Mouse (Mus musculus): ENCODE measurements around the gene Awat1. TPM values are rescaled to one million over a fixed set of nuclear protein-coding genes. Genes with fewer than 3 reads are reported as not detected.

Gene Awat1
- not detected for polyA plus RNA-seq (2012; fragmentation: generic; extraction: Trizol)

GRCm38 (mm10) chrX:100571951-100572350, at the start of gene Awat1:
Awat1 (plus strand) TSS chrX:100572251.

GRCm38 (mm10) chrX:100524471-100524870, 47.6 kb upstream of the Awat1 start, which contains the start of gene Dgat2l6:
Dgat2l6 (plus strand) TSS chrX:100524838.

GRCm38 (mm10) chrX:100594791-100595190, 22.7 kb downstream of the Awat1 start, which contains the start of gene P2ry4:
P2ry4 (minus strand) TSS chrX:100594869.

GRCm38 (mm10) chrX:100605314-100605713, 33.3 kb downstream of the Awat1 start, which contains the start of gene Arr3:
Arr3 (plus strand) TSS chrX:100605497.

GRCm38 (mm10) chrX:100625546-100625801, 53.4 kb downstream of the Awat1 start, which contains the start of gene Kif4:
Kif4 (plus strand) TSS chrX:100625737.

GRCm38 (mm10) chrX:100625802-100626793, 54.0 kb downstream of the Awat1 start, which contains the start of gene Pdzd11:
Pdzd11 (minus strand) TSS chrX:100626568.

Other genes with a start within 250 kb of the Awat1 start
- gene Otud6a, start 143.2 kb upstream of the Awat1 start, polyA plus RNA-seq (2012; fragmentation: generic; extraction: Trizol) = not detected
- under 1 TPM; 0.47 to 0.60 TPM for gene Awat2, start 129.5 kb upstream of the Awat1 start, polyA plus RNA-seq (2012; fragmentation: generic; extraction: Trizol)
- 10 to 100 TPM; 13.2 to 67.3 TPM for gene Igbp1, start 78.0 kb upstream of the Awat1 start, polyA plus RNA-seq (2012; fragmentation: generic; extraction: Trizol)
- not detected for gene Dgat2l6, start 47.4 kb upstream of the Awat1 start, polyA plus RNA-seq (2012; fragmentation: generic; extraction: Trizol)
- gene P2ry4, start 22.6 kb downstream of the Awat1 start, polyA plus RNA-seq (2012; fragmentation: generic; extraction: Trizol) = not detected
- not detected for gene Arr3, start 33.2 kb downstream of the Awat1 start, polyA plus RNA-seq (2012; fragmentation: generic; extraction: Trizol)
- gene Kif4, start 53.5 kb downstream of the Awat1 start, polyA plus RNA-seq (2012; fragmentation: generic; extraction: Trizol) = 10 to 100 TPM in 1 of 2 experiments, 1 to 10 TPM in 1; 1.8 to 16.5 TPM
- gene Pdzd11, start 54.3 kb downstream of the Awat1 start, polyA plus RNA-seq (2012; fragmentation: generic; extraction: Trizol) = 10 to 100 TPM; 52.5 to 70.1 TPM
- gene Gdpd2, start 157.6 kb downstream of the Awat1 start, polyA plus RNA-seq (2012; fragmentation: generic; extraction: Trizol) = 10 to 100 TPM in 1 of 2 experiments, under 1 TPM in 1; 0.19 to 33.8 TPM
- gene Dlg3, start 195.5 kb downstream of the Awat1 start, polyA plus RNA-seq (2012; fragmentation: generic; extraction: Trizol) = 1 to 10 TPM in 1 of 2 experiments, under 1 TPM in 1; 0.57 to 7.7 TPM

All from C3H10T1/2 (cell line).